ENCODE assay signal across 27 mouse cellular contexts in genomic region chr6:84414400-84414799, GRCm38 (mm10).
A peak's percentile ranks its signal among the peaks of the same experiment; 100 is the strongest.
DNase-seq lines count a peak whose midpoint lies in the region; ATAC-seq and TF ChIP-seq lines count a peak whose summit lies in the region.
"Had no signal": no experiment of that assay in that cellular context is flagged by ENCODE, and none has a peak within 500 bp of the region (broad histone marks: within the 10 kb centered on the region; RNA-seq: fewer than 3 reads in every experiment).

No protein-coding gene starts in this region.

- TF ChIP-seq CTCF in hindbrain, postnatal 0 days (IDR thresholded peaks at IDR 0.05; ENCODE audit: low read depth): no peak
- TF ChIP-seq CTCF in brain, embryonic 14.5 days (IDR thresholded peaks at IDR 0.05; ENCODE audit: borderline replicate concordance, extremely low read depth, insufficient read depth, insufficient read length): no peak

- H3K27me3 ChIP-seq in hindbrain, postnatal 0 days (ENCODE audit: insufficient read depth, low read length): no peaks in the 10 kb centered on the region
- H3K27me3 ChIP-seq in hindbrain, embryonic 14.5 days (ENCODE audit: control insufficient read depth, insufficient read depth, low read length): no peaks in the 10 kb centered on the region
- H3K27me3 ChIP-seq in embryonic facial prominence, embryonic 13.5 days: no peaks in the 10 kb centered on the region
- H3K27me3 ChIP-seq: hindbrain, embryonic 12.5 days; liver, embryonic 15.5 days; stomach, embryonic 15.5 days had no signal

- H3K9ac ChIP-seq in hindbrain, postnatal 0 days (replicated peaks; ENCODE audit: low read length): no peak overlapping the region
- H3K9ac ChIP-seq in hindbrain, embryonic 14.5 days: no peak overlapping the region
- H3K9ac ChIP-seq in embryonic facial prominence, embryonic 13.5 days: no peak overlapping the region
- H3K9ac ChIP-seq: forebrain, postnatal 0 days; heart, embryonic 15.5 days; hindbrain, embryonic 12.5 days; liver, embryonic 15.5 days; lung, embryonic 14.5 days; stomach, embryonic 15.5 days had no signal

- DNase-seq in embryo, embryonic 10 days (ENCODE audit: low spot score): peak; percentile 42
- no peak for DNase-seq in embryo, embryonic 9.5 days (ENCODE audit: extremely low spot score)
- DNase-seq in hindbrain, postnatal 0 days (ENCODE audit: low spot score): peak; percentile 22
- DNase-seq in hindbrain, embryonic 14.5 days (ENCODE audit: low spot score): no peak
- DNase-seq in brain, embryonic 14.5 days (ENCODE audit: low read depth): peak; percentile 41
- DNase-seq in adrenal gland, postnatal 4 days (ENCODE audit: low spot score in 2 of 2): no peak
- DNase-seq in thymus, postnatal 10 days (ENCODE audit: low spot score in 2 of 2): no peak
- DNase-seq: adrenal gland, postnatal 25 days; cerebellum, adult 9-10 months; forebrain, postnatal 0 days; kidney, adult 18-20 months; kidney, postnatal 36 days; lung, embryonic 14.5 days; lung, postnatal 14 days; right cerebral cortex, postnatal 25 days; thymus, postnatal 25 days had no signal

- no peak overlapping the region for H3K4me2 ChIP-seq in hindbrain, postnatal 0 days (ENCODE audit: low read depth, low read length)
- H3K4me2 ChIP-seq in hindbrain, embryonic 14.5 days (replicated peaks): no peak overlapping the region
- no peak overlapping the region for H3K4me2 ChIP-seq in embryonic facial prominence, embryonic 13.5 days
- H3K4me2 ChIP-seq: heart, embryonic 15.5 days; hindbrain, embryonic 12.5 days; liver, embryonic 15.5 days; lung, embryonic 14.5 days; stomach, embryonic 15.5 days had no signal

- no peak for ATAC-seq in hindbrain, postnatal 0 days
- ATAC-seq in hindbrain, embryonic 14.5 days (ENCODE audit: low FRiP score): no peak; the same call in 1 of the 2 replicates
- peak; percentile 84 for ATAC-seq in embryonic facial prominence, embryonic 13.5 days (ENCODE audit: insufficient number of reproducible peaks, insufficient read depth, low FRiP score, low TSS enrichment, low read depth)
- ATAC-seq: forebrain, postnatal 0 days; inflammation-experienced regulatory T-cells, adult 6 months; midbrain, embryonic 16.5 days had no signal

- 50% methylated on average over 5 of the region's 5 CpGs for WGBS in hindbrain, postnatal 0 days
- 75% methylated on average over 5 of the region's 5 CpGs for WGBS in hindbrain, embryonic 14.5 days
- 17% methylated on average over 5 of the region's 5 CpGs for WGBS in embryonic facial prominence, embryonic 13.5 days

- H3K27ac ChIP-seq in hindbrain, postnatal 0 days: no peak overlapping the region
- no peak overlapping the region for H3K27ac ChIP-seq in hindbrain, embryonic 14.5 days
- H3K27ac ChIP-seq in embryonic facial prominence, embryonic 13.5 days: peak overlapping the region; percentile 77
- H3K27ac ChIP-seq: forebrain, embryonic 10.5 days; heart, embryonic 10.5 days; heart, embryonic 15.5 days; hindbrain, embryonic 12.5 days; layer of hippocampus, adult 2 months; left cerebral cortex, adult 2 months; liver, embryonic 15.5 days; stomach, embryonic 15.5 days had no signal

- H3K4me3 ChIP-seq in hindbrain, postnatal 0 days (ENCODE audit: low read length): no peak overlapping the region
- no peak overlapping the region for H3K4me3 ChIP-seq in hindbrain, embryonic 14.5 days (replicated peaks; ENCODE audit: low read length)
- H3K4me3 ChIP-seq in embryonic facial prominence, embryonic 13.5 days: no peak overlapping the region
- H3K4me3 ChIP-seq: forebrain, embryonic 10.5 days; heart, embryonic 10.5 days; heart, embryonic 15.5 days; hindbrain, embryonic 12.5 days; layer of hippocampus, adult 2 months; left cerebral cortex, adult 2 months; liver, embryonic 15.5 days; stomach, embryonic 15.5 days had no signal

- peaks cover 5% of the 10 kb centered on the region; the same call in 1 of the 2 replicates for H3K4me1 ChIP-seq in hindbrain, postnatal 0 days (ENCODE audit: insufficient read depth, low read length)
- no peaks in the 10 kb centered on the region for H3K4me1 ChIP-seq in hindbrain, embryonic 14.5 days (replicated peaks; ENCODE audit: control insufficient read depth, insufficient read depth, low read length)
- H3K4me1 ChIP-seq in embryonic facial prominence, embryonic 13.5 days: peaks cover 29% of the 10 kb centered on the region
- H3K4me1 ChIP-seq: heart, embryonic 15.5 days; liver, embryonic 15.5 days; stomach, embryonic 15.5 days had no signal

- no peaks in the 10 kb centered on the region for H3K36me3 ChIP-seq in hindbrain, postnatal 0 days (ENCODE audit: insufficient read depth, low read length)
- no peaks in the 10 kb centered on the region for H3K36me3 ChIP-seq in hindbrain, embryonic 14.5 days (replicated peaks; ENCODE audit: control insufficient read depth, insufficient read depth)
- H3K36me3 ChIP-seq in embryonic facial prominence, embryonic 13.5 days: no peaks in the 10 kb centered on the region
- H3K36me3 ChIP-seq: forebrain, embryonic 10.5 days; heart, embryonic 10.5 days; heart, embryonic 15.5 days; hindbrain, embryonic 12.5 days; liver, embryonic 15.5 days; stomach, embryonic 15.5 days had no signal

- no peaks in the 10 kb centered on the region for H3K9me3 ChIP-seq in hindbrain, postnatal 0 days (ENCODE audit: low read length)
- H3K9me3 ChIP-seq in hindbrain, embryonic 14.5 days (ENCODE audit: control insufficient read depth, low read length): no peaks in the 10 kb centered on the region
- H3K9me3 ChIP-seq in embryonic facial prominence, embryonic 13.5 days: no peaks in the 10 kb centered on the region
- H3K9me3 ChIP-seq: forebrain, embryonic 10.5 days; heart, embryonic 10.5 days; heart, embryonic 15.5 days; hindbrain, embryonic 12.5 days; liver, embryonic 15.5 days; stomach, embryonic 15.5 days had no signal

- no peak for TF ChIP-seq POLR2A in brain, embryonic 14.5 days (IDR thresholded peaks at IDR 0.05; ENCODE audit: borderline replicate concordance, extremely low read depth, insufficient read depth, insufficient read length, poor library complexity, severe bottlenecking)

Comparison
In these comparisons a context has a peak if more than half of its experiments do, and no peak if none do; other contexts are left out.
1. DNase-seq: peak in embryo, embryonic 10 days (single experiment), hindbrain, postnatal 0 days (single experiment) and brain, embryonic 14.5 days (single experiment); none in embryo, embryonic 9.5 days (single experiment), hindbrain, embryonic 14.5 days (single experiment), adrenal gland, postnatal 4 days (0 of 2) and thymus, postnatal 10 days (0 of 2).